Mouse (Mus musculus): ENCODE data around the gene Gpr4.

The Gpr4 gene

DNA sequence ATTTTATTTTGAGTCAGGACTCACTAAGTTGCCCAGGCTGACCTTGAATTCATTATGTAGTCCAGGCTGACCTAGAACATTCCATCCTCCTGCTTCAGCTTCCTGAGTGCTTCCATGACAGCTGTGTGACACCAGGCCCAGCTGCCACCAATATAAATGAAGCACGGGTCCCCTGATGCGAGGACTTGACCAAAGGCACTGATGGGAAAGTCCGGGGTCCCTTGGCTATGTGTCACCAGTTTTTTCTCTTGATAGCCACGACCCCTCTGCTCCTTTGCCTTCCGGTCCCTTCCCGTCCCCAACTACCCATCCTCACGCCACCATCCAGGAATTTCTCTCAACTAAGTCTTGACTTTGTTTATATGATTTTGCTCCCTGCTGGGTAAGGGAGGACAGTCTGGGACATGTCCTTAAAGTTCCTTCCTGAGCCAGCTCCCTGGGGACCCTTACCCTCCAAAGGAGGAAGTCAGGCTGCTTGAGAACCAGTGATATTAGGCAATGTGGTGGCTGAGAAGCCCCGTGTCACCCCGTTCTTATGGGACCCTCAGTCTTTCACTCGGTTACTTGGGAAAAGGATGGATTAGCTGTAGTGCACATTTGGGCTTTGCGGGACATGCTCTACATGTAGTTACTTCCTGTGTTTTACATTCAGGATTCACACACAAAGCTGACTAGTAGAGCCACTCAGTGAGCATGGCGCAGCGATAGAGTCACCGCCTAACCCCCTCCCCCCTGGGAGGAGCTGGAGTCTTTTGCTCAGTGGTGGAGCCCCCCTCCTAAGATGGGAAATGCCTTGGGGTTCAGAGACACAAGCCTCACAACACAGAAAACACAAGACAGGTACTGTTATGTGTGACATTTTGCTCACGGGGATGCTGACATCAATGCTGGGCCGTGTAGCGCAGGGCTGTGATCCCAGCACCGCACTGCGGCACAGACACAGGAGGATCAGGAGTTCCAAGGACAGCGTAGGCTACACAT is 14.8 kb downstream of the Gpr4 start:
- DNase-seq (ENCODE audit: extremely low spot score, low read depth, low spot score) = no peak

DNA sequence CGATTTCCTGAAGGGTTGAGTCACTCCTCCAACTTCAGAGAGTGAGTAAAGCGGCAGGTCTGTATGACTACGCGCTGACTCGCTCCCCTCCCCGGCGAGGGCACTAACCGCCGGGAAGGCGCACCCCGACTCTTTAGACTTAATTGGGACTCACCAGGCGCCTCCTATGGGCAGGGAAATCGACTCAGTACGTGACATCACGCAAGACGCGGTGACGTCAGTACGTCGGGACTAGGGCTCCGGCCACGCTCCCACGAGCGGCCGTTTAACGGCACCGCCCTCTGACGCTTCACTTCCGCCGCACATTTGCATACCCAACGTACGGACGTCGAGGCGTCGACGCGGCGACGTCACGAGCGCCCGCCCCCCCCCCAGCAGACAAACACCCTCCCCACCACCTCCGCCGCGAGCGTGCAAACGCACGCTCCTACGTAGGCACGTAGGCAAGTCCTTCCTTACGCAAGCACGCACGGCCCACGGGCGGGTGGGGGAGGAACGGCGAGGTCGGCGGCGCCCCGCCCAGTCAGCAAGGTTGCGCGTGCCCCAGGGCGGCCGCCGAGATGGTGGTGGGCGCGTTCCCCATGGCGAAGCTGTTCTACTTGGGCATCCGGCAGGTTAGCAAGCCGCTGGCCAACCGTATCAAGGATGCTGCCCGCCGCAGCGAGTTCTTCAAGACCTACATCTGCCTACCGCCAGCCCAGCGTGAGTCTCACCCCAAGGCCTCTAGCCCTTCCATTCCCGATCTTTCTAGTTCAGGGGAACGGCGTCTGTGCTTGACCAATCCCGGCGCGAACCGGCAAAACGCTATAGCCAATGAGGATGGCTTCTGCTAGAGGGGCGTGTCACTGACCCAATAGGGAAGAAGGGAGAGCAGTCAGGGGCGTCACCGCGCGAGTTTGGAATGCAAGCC is 15.8 kb downstream of the Gpr4 start, which contains the start of gene Opa3:
Gene Opa3 (plus strand): TSS at position 452 of the 910 bp plus-strand sequence.
- peak; percentile 100 for DNase-seq (ENCODE audit: extremely low spot score, low read depth, low spot score)

DNA sequence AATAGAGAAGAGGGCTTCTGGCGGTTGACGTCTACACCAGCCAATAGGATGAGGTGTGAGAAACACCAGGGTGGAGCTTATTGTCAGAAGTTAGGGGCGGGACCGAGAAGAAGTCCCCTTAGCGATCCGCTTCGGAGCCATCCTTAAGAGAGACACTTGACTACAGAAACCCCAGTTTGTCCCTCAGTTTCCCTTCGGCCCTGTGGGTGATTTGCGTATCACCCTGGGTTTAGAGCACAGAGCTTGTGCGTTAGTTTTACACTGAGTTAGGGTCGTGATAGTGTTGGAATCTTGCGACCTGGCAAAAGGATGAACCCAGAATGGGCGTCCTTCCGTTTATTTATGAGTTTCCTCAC is 16.4 kb downstream of the Gpr4 start:
- no peak for DNase-seq (ENCODE audit: extremely low spot score, low read depth, low spot score)

DNA sequence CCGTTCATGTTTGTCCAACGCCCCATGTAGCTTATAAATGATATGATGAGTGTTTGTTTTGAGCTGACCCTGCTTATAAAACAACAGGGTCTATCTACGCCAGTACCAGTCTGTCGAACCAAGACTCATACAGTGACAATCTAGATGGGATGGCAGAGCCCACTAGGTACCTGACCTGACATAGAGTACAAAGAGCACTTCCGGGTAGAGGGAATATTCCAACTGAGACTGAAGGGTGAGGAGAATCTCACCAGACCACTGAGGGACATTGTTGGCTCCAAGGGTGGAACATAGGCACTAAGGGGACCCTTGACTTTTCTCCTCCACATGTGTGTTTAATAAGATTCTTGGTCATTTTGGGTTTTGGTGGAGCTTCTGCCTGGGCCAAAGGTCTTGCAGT is 17.1 kb downstream of the Gpr4 start:
- DNase-seq (ENCODE audit: extremely low spot score, low read depth, low spot score) = no peak

DNA sequence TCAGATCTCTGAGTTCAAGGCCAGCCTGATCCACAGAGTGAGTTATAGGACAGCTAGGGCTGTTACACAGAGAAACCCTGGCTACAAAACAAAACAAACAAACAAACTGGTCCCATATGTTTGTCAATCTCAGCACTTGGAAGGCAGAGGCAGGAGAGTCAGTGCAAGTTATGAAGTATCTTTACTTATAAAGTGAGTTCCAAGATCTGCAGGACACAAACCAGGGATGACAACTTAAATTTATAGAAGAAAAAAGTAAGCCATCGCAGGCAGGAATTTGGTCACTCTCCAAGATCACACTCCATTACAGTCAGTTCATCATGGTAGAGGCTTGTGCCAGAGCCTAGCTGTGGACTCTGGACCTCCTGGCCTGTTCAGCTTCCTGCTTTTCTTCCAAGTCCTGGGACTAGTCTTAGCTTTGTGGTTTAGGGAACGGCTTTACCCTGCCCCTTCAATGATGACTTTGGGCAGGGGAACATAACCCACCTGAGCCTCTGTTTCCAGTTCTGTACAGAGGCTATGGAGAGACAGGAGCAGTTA is 17.8 kb downstream of the Gpr4 start:
- no peak for DNase-seq (ENCODE audit: extremely low spot score, low read depth, low spot score)

DNA sequence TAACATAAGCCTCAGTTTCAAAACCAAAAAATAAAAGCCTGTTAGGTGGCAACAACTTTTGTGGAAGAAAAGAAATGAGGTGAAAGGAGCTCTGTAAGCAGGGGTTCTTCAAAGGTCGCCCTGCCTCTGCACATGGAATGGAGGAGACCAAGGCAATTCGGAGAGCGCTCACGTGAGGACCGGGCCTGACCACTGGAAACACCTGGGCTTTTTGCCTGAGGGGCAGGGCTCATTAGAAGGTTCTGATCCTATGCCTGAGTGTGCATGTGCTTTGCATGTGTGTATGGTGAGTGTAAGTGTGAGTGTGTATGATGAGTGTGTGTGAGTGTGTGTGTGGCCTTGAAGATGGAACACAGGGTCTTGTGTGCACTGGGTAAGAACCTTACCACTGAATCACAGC is 18.6 kb downstream of the Gpr4 start:
- DNase-seq (ENCODE audit: extremely low spot score, low read depth, low spot score) = no peak

DNA sequence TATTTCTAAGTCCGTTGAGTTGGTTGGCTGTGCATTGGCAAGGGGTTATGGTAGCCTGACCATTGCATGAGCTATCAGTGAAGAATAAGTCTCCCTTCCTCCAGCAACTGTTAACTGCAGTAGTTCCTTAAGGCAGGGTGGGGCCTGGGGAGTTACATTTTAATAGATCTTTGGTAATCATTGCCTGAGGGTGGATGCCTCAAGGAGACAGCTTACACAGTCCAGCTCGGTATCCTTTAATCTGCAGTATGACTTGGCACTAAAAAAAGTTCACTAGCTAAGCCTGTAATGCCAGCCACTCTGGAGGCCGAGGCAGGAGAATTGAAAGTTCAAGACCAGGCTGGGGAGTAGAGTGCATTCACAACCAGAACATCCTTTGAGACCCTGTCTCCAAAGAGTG is 19.5 kb downstream of the Gpr4 start:
- no peak for DNase-seq (ENCODE audit: extremely low spot score, low read depth, low spot score)

DNA sequence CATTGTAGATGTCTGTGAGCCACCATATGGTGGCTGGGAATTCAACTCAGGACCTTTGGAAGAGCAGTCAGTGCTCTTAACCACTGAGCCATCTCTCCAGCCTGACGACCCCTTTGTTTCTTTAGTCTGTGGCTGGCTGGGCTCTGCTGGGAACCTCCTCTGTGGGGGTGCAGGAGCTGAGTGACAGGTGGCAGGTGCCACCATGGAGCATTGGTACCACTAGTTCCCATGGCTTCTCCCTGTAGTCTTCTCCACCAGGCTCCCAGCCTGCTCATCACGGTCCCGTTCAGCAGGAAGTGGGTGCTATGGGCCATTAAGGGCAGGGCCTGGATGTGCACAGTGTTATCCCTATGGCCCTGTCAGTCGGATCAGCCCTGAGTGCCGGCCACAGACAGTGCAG is 22.3 kb downstream of the Gpr4 start:
- no peak for DNase-seq (ENCODE audit: extremely low spot score, low read depth, low spot score)

DNA sequence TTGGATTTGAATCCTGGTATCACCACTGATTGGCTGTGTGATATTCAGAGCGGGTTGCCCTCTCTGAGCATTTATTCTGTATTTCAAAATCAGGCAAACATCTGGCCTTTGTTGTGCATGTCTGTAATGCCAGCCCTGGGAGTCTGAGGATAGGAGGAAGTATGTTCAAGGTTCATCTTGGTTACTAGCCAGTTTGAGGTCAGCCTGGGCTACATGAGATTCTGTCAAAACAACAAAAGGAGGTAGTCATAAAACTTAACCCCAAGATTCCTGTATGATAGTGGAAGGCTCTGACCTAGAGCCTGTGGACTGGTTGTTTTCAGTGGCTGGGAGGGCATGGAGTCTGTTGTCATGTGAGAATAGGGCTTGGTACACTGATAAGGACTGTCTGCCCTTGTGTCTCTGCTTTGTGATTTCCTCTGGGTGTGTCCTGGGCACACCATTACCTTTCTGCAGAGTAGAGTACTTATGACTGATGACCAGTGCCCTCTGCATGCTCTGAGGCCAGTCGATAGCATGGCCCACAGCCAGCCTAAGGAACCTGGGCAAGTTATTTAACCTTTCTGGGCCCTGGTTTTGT is 22.8 kb downstream of the Gpr4 start:
- DNase-seq (ENCODE audit: extremely low spot score, low read depth, low spot score) = no peak

DNA sequence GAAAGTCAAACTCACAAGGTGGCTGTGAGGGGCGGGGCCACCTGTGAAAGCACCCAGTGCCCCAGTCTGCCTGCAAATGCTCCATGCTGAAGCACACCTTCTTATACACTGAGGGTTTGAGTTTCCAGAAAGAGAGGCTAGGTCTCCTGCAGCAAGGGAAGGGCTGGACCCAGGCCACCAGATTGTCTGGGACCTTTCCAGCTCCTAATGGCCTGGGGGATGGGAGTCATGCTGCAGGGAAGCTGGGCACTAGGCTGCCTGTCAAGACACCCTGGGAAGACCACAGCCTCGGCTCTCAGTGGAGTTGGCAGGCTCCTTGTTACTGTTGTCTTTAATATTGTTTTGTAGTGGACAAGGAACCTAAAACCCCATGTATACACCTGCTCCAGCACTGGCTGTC is 24.1 kb downstream of the Gpr4 start:
- DNase-seq (ENCODE audit: extremely low spot score, low read depth, low spot score) = no peak

DNA sequence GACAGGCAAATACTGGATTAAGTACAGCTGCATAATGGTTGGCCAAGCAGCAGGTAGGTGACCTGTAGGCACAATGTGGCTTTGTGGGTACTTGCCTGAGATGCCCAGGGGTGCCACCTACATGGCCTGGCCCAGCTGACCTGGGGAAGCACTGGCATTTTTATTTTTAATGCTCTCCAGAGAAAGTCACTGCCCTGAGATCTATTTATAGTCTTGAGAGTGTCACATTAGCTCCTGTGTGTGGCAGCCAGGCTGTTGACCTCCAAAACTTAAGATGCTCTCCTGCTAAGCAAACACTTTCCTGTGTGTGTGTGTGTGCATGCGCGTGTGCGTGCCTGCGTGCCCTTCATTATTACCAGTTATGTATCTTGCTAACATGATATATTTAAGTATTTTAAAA is 26.0 kb downstream of the Gpr4 start:
- no peak for DNase-seq (ENCODE audit: extremely low spot score, low read depth, low spot score)

DNA sequence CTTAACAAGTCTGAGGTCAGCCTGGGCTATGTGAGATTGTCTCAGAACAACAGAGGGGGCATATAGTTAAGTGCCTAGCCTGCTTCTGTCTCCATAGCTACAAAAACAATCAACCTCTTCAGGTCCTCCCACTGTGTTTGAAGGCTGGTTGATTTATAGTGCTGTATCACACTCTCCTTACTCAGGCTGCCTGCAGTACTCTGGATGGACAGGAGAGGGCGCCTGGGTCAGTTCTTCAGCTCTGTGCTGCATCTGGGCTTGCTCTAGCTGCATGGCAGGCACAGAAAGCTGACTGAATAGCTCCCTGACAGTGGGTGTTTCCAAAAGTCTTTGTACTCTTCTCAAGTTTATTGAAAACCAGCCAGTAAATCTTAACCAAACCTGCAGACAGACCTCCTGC is 27.1 kb downstream of the Gpr4 start:
- DNase-seq (ENCODE audit: extremely low spot score, low read depth, low spot score) = peak; percentile 78

DNA sequence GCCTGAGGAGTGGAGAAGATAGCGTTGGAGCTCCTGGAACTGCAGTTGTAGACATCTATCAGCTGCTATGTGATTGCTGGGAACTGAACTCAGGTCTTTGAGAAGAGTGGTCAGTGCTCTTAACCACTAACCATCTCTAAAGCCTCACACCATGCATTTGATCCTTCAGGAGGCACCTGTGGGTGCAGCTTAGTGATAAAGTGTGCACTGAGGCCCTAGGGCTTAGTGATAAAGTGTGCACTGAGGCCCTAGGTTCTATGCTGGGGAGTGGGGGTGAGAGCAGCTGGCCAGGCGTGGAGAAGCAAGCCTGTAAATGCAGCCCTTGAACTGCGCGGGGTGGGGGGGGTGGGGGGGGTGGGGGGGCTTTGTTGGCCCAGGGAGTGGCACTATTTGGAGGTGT is 27.6 kb downstream of the Gpr4 start:
- DNase-seq (ENCODE audit: extremely low spot score, low read depth, low spot score) = no peak

DNA sequence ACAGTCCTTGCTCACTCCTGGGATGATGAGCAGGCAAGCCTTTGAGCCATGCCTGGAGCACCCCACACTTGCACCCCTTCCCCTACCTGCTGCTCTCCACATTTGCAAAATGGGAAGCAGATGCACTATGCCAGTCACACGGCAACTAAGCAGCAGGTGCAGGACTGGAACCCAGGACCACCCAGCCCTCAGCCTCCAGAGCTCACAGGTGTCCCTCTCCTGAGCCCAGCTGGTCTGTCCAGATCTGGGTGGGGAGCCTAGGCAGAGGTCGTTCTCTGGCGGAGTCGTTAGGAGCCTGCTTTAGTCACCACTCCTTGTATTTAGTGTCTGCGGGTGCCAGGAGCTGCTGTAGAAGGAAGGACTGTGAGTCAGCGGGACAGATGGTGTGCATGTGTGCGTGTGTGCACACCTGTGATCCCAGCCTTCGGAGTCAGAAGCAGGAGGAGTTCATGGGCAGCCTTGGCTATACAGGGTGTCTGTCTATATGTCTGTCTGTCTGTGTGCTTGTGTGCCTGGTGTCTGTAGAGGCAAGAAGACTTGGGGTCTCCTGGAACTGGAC is 28.6 kb downstream of the Gpr4 start:
- no peak for DNase-seq (ENCODE audit: extremely low spot score, low read depth, low spot score)

DNA sequence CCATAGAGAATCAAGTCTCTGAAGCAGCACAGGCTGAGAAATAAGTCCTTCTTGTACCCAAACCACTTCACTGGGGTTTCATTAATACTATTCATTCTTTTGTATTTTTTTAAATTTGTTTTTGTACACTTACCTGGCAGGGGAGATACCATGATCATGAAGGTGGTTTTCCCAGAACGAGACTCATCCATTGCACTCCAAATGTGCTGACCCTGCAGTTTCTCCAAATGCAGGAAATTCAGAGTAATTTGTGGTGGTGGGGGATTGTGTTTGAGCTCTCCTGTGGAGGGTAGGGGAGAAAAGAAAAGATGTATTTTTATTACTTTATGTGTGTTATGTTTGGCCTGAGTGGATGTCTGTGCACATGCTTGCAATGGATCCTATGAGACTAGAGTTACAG is 29.7 kb downstream of the Gpr4 start:
- DNase-seq (ENCODE audit: extremely low spot score, low read depth, low spot score) = no peak

DNA sequence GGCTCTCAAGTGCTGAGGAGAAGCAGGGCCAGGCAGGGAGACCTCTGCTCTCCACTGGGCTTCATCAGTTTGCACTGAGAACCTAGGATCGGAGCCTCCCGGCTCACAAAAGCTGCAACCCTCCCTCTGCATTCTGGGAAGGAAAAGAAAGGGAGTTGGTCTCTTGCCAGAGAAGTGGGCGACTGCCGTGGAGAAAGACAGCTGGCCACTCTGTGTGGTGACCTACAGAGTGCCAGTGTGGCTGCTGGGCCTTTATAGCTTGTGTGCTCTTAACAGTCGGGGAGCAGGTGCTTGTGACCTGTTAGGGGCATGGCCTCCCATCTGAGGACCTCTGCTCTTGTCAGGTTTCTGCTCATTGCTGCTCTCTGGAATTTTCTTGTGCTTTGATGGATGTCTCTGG is 31.5 kb downstream of the Gpr4 start:
- DNase-seq (ENCODE audit: extremely low spot score, low read depth, low spot score) = no peak

DNA sequence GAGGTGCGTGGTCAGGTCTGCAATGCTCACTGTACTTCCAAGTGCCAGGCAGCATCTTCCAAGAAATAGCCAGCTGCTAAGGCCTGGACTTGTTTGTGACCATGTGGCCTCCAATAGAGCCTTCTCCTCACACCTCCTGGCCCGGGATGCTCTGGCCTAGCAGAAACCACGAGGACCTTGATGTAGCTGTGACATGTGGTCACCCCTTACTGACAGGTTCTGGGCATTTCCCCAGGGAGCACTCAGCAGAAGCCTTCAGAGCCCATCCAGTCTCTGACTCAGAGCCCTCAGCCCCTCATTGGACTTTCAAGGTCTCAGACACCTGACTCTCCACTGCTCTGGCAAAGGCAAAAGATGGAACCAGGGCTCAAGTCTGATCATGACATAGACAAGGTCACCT is 32.7 kb downstream of the Gpr4 start:
- no peak for DNase-seq (ENCODE audit: extremely low spot score, low read depth, low spot score)

DNA sequence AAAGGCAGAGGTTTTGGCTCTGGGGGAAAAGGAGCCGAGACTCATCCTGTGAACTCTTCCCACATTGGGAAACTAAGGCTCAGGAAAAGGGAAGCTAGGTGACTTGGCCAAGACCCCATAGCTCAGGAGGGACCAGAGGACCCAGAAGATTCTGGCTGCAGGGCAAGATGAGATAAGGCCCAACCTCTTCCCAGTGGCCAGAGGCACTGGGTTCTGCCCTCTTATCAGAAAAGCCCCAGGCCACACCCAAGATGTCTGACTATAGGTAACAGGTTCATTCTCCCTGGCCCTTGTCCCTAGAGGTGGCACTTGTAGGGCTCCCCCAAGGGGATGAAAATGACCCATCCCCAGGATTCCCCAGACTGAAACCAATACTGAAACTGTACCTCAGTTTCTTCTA is 34.5 kb downstream of the Gpr4 start:
- no peak for DNase-seq (ENCODE audit: extremely low spot score, low read depth, low spot score)

DNA sequence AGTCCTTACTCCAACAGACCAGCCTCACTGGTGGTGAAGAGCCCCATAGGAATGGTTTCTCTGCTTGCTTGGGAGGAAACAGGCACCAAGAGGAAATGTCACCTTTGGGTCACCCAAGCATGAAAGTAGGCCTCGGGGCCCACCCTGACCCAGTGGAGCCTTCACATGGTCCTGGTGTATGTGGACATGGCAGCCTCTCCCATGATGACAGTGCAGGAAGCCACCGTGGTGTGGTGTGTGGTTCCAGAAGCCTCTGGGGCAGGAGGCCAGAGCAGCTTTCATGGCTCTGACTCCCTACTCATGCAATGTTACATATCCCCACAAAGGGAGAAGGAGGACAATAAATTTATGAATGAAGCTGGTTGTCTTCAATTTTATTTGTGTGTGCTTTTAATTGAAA is 35.2 kb downstream of the Gpr4 start:
- DNase-seq (ENCODE audit: extremely low spot score, low read depth, low spot score) = no peak

DNA sequence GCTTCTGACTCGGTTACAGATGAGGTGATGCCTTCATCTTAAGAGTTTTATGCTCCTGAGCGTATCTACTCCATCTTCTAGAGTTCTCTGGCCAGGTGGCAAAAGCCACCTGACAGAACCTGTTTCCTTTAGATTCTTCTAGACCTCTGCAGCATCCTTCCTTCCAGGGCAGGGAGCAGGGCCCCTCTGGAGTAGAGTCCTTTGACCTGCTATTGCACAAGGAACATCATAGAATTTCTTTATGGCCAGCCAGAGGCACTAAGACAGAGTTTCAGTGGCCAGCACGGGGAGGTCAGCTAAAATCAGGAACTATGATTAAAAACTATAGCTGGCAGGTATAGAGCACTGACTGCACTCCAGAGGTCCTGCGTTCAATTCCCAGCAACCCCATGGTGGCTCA is 39.7 kb downstream of the Gpr4 start:
- DNase-seq (ENCODE audit: extremely low spot score, low read depth, low spot score) = no peak

DNA sequence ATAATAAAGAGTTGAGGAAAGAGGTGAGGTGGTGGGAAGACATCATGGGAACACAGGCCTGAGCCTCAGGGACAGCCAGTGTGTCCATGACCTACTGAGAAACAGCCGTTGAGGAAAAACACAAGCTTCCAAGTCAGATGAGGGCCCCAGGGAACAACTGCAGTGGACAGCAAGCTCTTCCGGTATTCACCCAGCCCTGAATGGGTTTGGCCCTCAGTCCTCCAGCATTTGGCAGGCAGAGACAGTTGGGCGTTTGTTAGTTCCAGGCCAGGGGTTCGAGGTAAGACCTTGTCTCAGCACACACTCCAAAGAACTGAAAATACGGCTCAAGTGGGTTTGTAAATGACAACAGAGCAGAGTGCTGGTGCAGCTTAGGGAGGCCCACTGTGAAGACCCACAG is 41.1 kb downstream of the Gpr4 start:
- no peak for DNase-seq (ENCODE audit: extremely low spot score, low read depth, low spot score)
